Mouse (Mus musculus) C2C12 (cell line): ENCODE measurements around the gene Cux1.

Experiments used
- CEBPB ChIP-seq: IDR thresholded peaks from one replicate; pipeline ENCODE4 v1.6.1; 2011; ENCODE audit warnings: low read depth, mild to moderate bottlenecking, control low read depth, moderate library complexity
- CTCF ChIP-seq: IDR thresholded peaks from one replicate; pipeline ENCODE4 v1.5.1; 2011; ENCODE audit not compliant: control insufficient read depth, insufficient read depth, insufficient read length
- FOSL1 ChIP-seq: IDR thresholded peaks from one replicate; pipeline ENCODE4 v1.8.0; 2011; ENCODE audit warnings: mild to moderate bottlenecking, low read length; ENCODE audit not compliant: poor library complexity, insufficient read depth, severe bottlenecking
- MAX ChIP-seq: IDR thresholded peaks from one replicate; pipeline ENCODE4 v1.6.1; 2011; ENCODE audit warnings: mild to moderate bottlenecking, control low read depth
- MYOD1 ChIP-seq: IDR thresholded peaks from one replicate; pipeline ENCODE4 v1.6.1; 2011; ENCODE audit warnings: low read depth; ENCODE audit not compliant: control insufficient read depth, insufficient read length
- MYOG ChIP-seq: IDR thresholded peaks from one replicate; pipeline ENCODE4 v1.6.1; 2011; ENCODE audit not compliant: control insufficient read depth, insufficient read length; ENCODE audit errors: extremely low read depth
- USF1 ChIP-seq: IDR thresholded peaks from one replicate; pipeline ENCODE4 v1.6.1; 2011; ENCODE audit warnings: low read depth, mild to moderate bottlenecking, control low read depth, moderate library complexity

GRCm38 (mm10) chr5:136377101-136377500 lies 190.2 kb downstream of the Cux1 start:
- TF ChIP-seq CTCF (no peak), CEBPB (no peak), MYOD1 (no peak), USF1 (no peak), MAX (no peak), FOSL1 (no peak), MYOG (no peak)
